Mouse (Mus musculus): Measurements from ENCODE around the gene Igfbp6.
"Not testable (repeated sequence)": the region's sequence is repeated elsewhere in the genome, so short reads cannot be mapped to it uniquely, and the experiment has no call there.

Igfbp6 gene

GRCm38 (mm10) chr15:102141120-102141519 lies 3.0 kb upstream of the Igfbp6 start:
- DNase-seq: no peak

- peak; percentile 92 to 94 for DNase-seq
Measured at GRCm38 (mm10) chr15:102142914-102143912, 949 bp upstream of the Igfbp6 start.

GRCm38 (mm10) chr15:102144726-102145125 lies 564 bp downstream of the Igfbp6 start:
- DNase-seq: peak; percentile 17 to 39

GRCm38 (mm10) chr15:102145330-102145729 lies 1.2 kb downstream of the Igfbp6 start:
- DNase-seq: peak; percentile 44 to 55

DNA sequence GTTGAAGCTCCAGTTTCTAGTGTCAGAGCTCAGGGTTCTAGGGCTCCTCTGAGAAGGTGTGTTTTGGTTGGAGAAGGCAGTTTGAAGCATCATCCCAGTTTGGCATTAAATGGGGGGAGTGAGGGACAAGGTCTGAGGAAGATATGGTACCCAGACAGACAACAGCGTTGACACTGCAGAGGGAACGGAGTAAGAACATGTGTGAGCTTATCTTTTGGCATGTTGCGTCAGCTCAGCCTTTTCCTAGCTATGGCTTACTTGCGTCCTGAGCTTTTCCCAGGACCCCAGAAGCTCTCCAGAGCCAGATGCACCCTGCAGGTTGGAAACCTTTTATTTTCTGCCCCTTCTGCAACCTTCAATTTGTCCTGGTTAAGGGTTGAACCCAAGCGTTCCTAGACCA lies 1.9 kb downstream of the Igfbp6 start:
- no peak for DNase-seq

GRCm38 (mm10) chr15:102146882-102147281 lies 2.7 kb downstream of the Igfbp6 start:
- peak; percentile 44 to 65 for DNase-seq

GRCm38 (mm10) chr15:102147674-102148402 lies 3.7 kb downstream of the Igfbp6 start:
- no peak for DNase-seq

- DNase-seq: no peak
Measured at GRCm38 (mm10) chr15:102149561-102149960, 5.4 kb downstream of the Igfbp6 start.

GRCm38 (mm10) chr15:102150301-102151135 lies 6.4 kb downstream of the Igfbp6 start, which contains the start of gene Soat2:
Soat2 (plus strand) TSS chr15:102150526.
- DNase-seq: peak; percentile 70 to 71

DNA sequence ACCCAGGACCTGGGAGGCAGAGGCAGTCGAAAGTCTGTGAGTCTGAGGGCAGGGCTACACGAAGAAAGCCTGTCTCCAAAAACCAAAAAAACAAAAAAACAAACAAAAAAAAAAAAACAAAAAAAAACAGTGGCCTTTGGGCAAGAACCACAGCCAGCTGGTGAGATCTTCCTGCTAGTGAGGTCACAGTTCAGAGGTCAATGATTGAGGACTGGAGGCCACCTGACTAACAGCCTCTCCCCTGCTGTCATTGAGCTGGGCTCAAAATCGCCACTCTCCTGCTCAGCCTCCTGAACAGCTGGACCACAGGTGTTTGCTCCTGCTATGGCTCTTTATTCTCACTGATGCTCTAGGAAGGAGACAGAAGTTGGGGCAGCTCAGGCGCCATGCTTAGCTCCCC lies 8.5 kb downstream of the Igfbp6 start:
- DNase-seq: no peak

- DNase-seq: not testable (repeated sequence)
Measured at GRCm38 (mm10) chr15:102155006-102155405, 10.8 kb downstream of the Igfbp6 start.

DNA sequence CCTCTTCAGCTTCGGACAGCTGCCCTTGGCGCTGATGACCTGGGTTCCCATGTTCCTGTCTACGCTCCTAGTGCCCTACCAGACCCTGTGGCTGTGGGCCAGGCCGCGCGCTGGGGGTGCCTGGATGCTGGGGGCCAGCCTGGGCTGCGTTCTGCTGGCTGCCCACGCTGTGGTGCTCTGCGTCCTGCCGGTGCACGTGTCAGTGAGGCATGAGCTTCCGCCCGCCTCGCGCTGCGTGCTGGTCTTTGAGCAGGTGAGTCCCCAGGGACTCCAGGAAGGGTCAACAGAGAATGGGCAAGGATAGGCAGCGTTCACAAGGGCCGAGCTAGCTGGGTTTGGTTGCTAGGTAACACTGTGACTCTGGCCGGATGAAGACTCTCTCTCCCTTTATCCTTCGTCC lies 12.7 kb downstream of the Igfbp6 start:
- peak in 1 of 2 experiments; percentile 32 for DNase-seq

GRCm38 (mm10) chr15:102160415-102161060 lies 16.4 kb downstream of the Igfbp6 start:
- DNase-seq: no peak

DNA sequence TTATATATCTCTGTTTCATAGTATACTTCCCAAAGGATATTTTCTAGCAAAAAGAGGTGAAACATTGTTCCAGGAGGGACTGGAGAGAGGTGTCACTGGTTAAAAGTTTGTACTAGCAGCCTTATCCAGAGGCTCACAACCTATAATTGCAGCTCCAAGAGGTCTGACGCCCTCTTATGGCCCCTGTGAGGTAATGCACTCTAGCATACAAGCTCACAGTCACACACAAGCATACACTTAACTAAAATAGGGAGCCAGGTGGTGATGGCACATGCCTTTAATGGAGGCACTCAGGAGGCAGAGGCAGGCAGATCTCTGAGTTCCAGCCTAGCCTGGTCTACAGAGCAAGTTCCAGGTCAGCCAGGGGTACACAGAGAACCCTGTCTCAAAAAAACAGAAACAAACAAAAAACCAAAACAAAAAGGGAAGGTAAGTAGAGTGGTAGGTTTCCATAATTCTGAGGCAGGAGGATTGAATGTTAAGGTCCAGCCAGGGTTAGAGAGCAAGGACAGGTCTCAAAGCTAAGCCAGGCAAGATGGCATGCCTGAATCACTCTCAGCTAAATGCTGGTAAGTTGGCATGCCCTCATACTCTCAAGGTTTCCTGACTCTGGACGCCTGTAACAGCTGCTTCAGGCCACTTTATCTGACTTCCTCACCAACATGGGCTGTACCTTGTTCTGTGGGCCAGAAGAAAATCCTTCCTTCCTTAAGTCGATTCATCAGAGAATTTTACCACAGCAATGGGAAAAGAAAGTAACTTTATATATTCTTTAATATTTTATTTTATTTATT lies 19.9 kb downstream of the Igfbp6 start:
- no peak for DNase-seq

GRCm38 (mm10) chr15:102165468-102166100 lies 21.4 kb downstream of the Igfbp6 start:
- DNase-seq: no peak

GRCm38 (mm10) chr15:102167620-102168021 lies 23.5 kb downstream of the Igfbp6 start:
- peak; percentile 55 to 72 for DNase-seq

DNA sequence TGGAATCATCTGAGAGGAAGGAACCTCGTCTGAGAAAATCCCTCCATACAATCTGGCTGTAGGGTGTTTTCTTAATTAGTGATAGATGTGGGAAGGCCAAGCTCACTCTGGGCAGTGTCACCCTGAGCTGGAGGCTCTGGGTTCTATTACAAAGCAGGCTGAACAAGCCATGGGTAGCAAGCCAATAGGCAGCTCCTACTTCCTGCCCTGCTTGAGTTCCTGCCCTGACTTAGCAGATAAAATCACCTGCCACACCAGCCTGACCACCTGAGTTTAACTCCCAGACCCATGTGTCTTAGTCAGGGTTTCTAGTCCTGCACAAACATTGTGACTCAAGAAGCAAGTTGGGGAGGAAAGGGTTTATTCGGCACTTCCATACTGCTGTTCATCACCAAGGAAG lies 24.9 kb downstream of the Igfbp6 start:
- no peak for DNase-seq

DNA sequence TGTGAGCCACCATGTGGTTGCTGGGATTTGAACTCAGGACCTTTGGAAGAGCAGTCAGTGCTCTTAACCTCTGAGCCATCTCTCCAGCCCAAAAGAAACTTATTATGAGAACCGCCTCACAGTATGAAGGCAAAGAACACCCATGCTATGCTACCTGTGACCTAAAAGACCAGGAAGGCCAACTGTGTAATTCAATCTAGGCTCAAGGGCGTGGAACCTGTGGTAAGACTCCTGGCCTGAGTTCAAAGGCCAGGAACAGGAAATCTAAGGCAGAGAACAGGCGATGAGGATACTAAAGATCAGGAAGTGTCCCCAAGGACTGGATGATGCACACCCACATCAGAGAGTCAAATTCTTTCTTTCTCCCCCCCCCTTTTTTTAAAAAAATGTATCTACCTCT lies 29.4 kb downstream of the Igfbp6 start:
- DNase-seq: no peak

DNA sequence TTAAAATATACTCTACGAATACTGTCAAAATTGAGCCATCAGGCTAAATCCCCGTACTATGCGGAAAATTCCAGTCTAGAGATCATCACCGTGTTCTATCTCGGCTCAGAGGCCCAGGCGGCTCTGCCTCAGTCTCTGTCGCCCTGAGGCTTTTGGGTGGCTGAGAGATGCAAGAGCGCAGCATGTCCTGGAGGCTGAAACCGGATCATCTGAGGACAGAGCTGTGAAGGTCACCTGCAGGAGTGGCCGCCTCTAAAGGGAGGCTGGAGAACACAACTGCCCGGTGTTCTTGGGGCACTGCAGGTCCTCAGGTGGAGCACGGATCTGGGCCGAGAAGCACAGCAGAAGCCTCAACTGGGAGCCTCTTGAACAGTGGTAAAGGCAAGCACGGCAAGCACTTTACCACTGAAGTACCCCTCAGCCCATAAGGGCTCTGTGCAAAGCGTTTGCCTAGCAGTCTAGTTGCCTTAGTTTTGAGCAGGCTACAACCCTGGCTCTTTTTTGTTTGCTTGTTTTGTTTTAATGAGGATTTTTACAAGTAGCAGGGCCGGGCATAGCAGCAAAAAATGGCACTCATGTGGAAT lies 31.7 kb downstream of the Igfbp6 start:
- peak; percentile 38 to 57 for DNase-seq

GRCm38 (mm10) chr15:102176571-102177316 lies 32.6 kb downstream of the Igfbp6 start:
- no peak for DNase-seq

Data from lung, adult 18-20 months (tissue).